Mouse (Mus musculus): ENCODE results near the gene Npas2.

DNA sequence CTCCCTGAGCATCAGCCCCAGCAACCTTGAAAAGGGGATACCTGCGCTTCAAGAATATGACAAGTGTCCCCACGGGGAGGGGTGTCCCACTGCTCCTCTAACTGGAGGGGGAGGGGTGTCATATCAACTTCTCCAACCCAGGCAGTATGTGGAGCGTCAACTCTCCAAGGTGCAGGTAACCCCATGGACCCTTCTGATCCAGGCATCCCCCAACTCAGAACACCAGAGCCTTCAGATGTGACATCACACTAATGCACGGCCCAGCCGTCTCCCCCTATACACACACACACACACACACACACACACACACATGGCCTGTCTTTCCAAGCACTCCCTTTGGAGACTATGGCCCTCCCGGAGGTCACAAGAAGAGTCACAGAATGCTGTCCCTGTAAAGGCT lies 198.1 kb downstream of the Npas2 start:
- TF ChIP-seq POLR2A (IDR thresholded peaks at IDR 0.05; ENCODE audit: borderline replicate concordance, extremely low read depth, low read depth, low read length) (no peak), CTCF (IDR thresholded peaks at IDR 0.05; ENCODE audit: insufficient read depth, low read length) (no peak)

All from lung, adult 2 months (tissue).